Mouse (Mus musculus) urinary bladder, postnatal 14 days (tissue): Measurements from ENCODE around the gene Kcnn4.

Experiments used
- DNase-seq: peaks from one replicate; pipeline ENCODE4 v3.0.0; 2021; ENCODE audit warnings: low spot score

Kcnn4 gene

GRCm38 (mm10) chr7:24366716-24367632 is 3.1 kb upstream of the Kcnn4 start:
- DNase-seq: no peak

- no peak for DNase-seq
Measured at GRCm38 (mm10) chr7:24368226-24368625, 1.8 kb upstream of the Kcnn4 start.

- no peak for DNase-seq
Measured at GRCm38 (mm10) chr7:24368946-24369345, 1.1 kb upstream of the Kcnn4 start.

GRCm38 (mm10) chr7:24371012-24371808 is 1.1 kb downstream of the Kcnn4 start:
- DNase-seq: no peak

GRCm38 (mm10) chr7:24371809-24372145 is 1.7 kb downstream of the Kcnn4 start:
- no peak for DNase-seq

GRCm38 (mm10) chr7:24372300-24372699 is 2.2 kb downstream of the Kcnn4 start:
- DNase-seq: peak; percentile 75

GRCm38 (mm10) chr7:24372786-24373185 is 2.7 kb downstream of the Kcnn4 start:
- DNase-seq: no peak

GRCm38 (mm10) chr7:24373538-24374379 is 3.7 kb downstream of the Kcnn4 start:
- DNase-seq: peak; percentile 62

GRCm38 (mm10) chr7:24376456-24376855 is 6.4 kb downstream of the Kcnn4 start:
- DNase-seq: no peak

- DNase-seq: peak; percentile 76
Measured at GRCm38 (mm10) chr7:24377091-24377865, 7.2 kb downstream of the Kcnn4 start.

GRCm38 (mm10) chr7:24378049-24378701 is 8.1 kb downstream of the Kcnn4 start:
- DNase-seq: no peak

GRCm38 (mm10) chr7:24379934-24380333 is 9.9 kb downstream of the Kcnn4 start:
- no peak for DNase-seq

GRCm38 (mm10) chr7:24380370-24380769 is 10.3 kb downstream of the Kcnn4 start:
- no peak for DNase-seq

- no peak for DNase-seq
Measured at GRCm38 (mm10) chr7:24382730-24383372, 12.8 kb downstream of the Kcnn4 start.

- DNase-seq: no peak
Measured at GRCm38 (mm10) chr7:24384070-24384469, 14.0 kb downstream of the Kcnn4 start.

- peak; percentile 77 for DNase-seq
Measured at GRCm38 (mm10) chr7:24384827-24385226, 14.8 kb downstream of the Kcnn4 start.

GRCm38 (mm10) chr7:24387059-24387556 is 17.0 kb downstream of the Kcnn4 start:
- peak; percentile 85 for DNase-seq

GRCm38 (mm10) chr7:24389516-24390187 is 19.6 kb downstream of the Kcnn4 start:
- DNase-seq: no peak

GRCm38 (mm10) chr7:24390512-24390911 is 20.4 kb downstream of the Kcnn4 start:
- DNase-seq: no peak

- peak; percentile 74 for DNase-seq
Measured at GRCm38 (mm10) chr7:24391077-24391476, 21.0 kb downstream of the Kcnn4 start.
